Mouse (Mus musculus) heart, embryonic 14.5 days (tissue): ENCODE data around the gene Slc1a3. TPM values are rescaled to one million over a fixed set of nuclear protein-coding genes. Genes with fewer than 3 reads are reported as not detected.
A peak's percentile ranks its signal among the peaks of the same experiment; 100 is the strongest.

Source experiments
- ATAC-seq: fragments of 200-750 bp; cut with Nextera tagmentation; 2 replicates; pipeline ENCODE4 v1.8.0; 2017; ENCODE audit warnings: low read depth, moderate TSS enrichment; ENCODE audit not compliant: insufficient number of reproducible peaks, insufficient read depth, low FRiP score
- H3K27ac ChIP-seq, 2 experiments: fragments of 200-500 bp in 1 of 2; fragments of 300-500 bp in 1 of 2; sonication (generic) in 1 of 2; replicated peaks in 1 of 2; 2 replicates each; pipeline ENCODE4 v1.5.1; 2012 to 2014; ENCODE audit warnings: low read depth in 2 of 2, low read length in 2 of 2, control low read depth in 1 of 2, mild to moderate bottlenecking in 1 of 2, mixed read lengths in 1 of 2; ENCODE audit not compliant: control insufficient read depth in 1 of 2, insufficient read depth in 1 of 2
- H3K27me3 ChIP-seq: fragments of 300-500 bp; sonication (generic); 2 replicates; pipeline ENCODE4 v1.6.1; 2014; ENCODE audit warnings: mild to moderate bottlenecking, low read length, control low read depth; ENCODE audit not compliant: control insufficient read depth, insufficient read depth
- H3K36me3 ChIP-seq: fragments of 300-500 bp; sonication (generic); 2 replicates; pipeline ENCODE4 v1.6.1; 2014; ENCODE audit warnings: mild to moderate bottlenecking, control low read depth, low read length, mixed read lengths; ENCODE audit not compliant: control insufficient read depth, insufficient read depth
- H3K4me1 ChIP-seq, 2 experiments: fragments of 200-500 bp in 1 of 2; fragments of 300-500 bp in 1 of 2; sonication (generic) in 1 of 2; 2 replicates each; pipeline ENCODE4 v1.6.1; 2012 to 2014; ENCODE audit warnings: low read length in 2 of 2, control low read depth in 1 of 2, mixed read lengths in 1 of 2; ENCODE audit not compliant: control insufficient read depth in 2 of 2, insufficient read depth in 2 of 2
- H3K4me2 ChIP-seq: fragments of 300-500 bp; sonication (generic); 2 replicates; pipeline ENCODE4 v1.6.1; 2014; ENCODE audit warnings: mild to moderate bottlenecking, low read length
- H3K4me3 ChIP-seq, 2 experiments: fragments of 200-500 bp in 1 of 2; fragments of 300-500 bp in 1 of 2; sonication (generic) in 1 of 2; 2 replicates each; pipeline ENCODE4 v1.5.1; 2012 to 2014; ENCODE audit warnings: low read length in 2 of 2, mild to moderate bottlenecking in 2 of 2, control low read depth in 1 of 2, low read depth in 1 of 2, moderate library complexity in 1 of 2; ENCODE audit not compliant: control insufficient read depth in 1 of 2, insufficient read depth in 1 of 2
- H3K9ac ChIP-seq: fragments of 300-500 bp; sonication (generic); 2 replicates; pipeline ENCODE4 v1.6.1; 2014; ENCODE audit warnings: mild to moderate bottlenecking, low read length
- H3K9me3 ChIP-seq: fragments of 300-500 bp; sonication (generic); 2 replicates; pipeline ENCODE4 v1.6.1; 2016; ENCODE audit warnings: low read length, control low read depth; ENCODE audit not compliant: control insufficient read depth
- WGBS: fragments of 180-500 bp; shearing (Covaris S2); extraction: QIAGEN DNeasy Blood & Tissue Kit; methylation state at CpG from one replicate; pipeline ENCODE4 v1.1.7; 2014; 5-methylcytosine and 5-hydroxymethylcytosine counted together
- polyA plus RNA-seq: library from polyadenylated mRNA; unstranded; fragments of >200 nt; fragmentation: Nextera tagmentation; extraction: Ambion mirVana; gene quantifications from 2 replicates; pipeline ENCODE4 v1.2.1, GENCODE M21; 2014

Gene Slc1a3
- polyA plus RNA-seq, 1 experiment from 2014 or later = 13.7 TPM

GRCm38 (mm10) chr15:8635974-8636373, 74.6 kb downstream of the Slc1a3 start:
- Histone ChIP-seq H3K4me2 (no peak overlapping the region), H3K4me1 (peaks cover 0 to 6% of the 10 kb centered on the region in 2 experiments; a peak in 2 of 4 replicates), H3K27ac (no peak overlapping the region), H3K4me3 (no peak overlapping the region), H3K9me3 (no peaks in the 10 kb centered on the region), H3K9ac (no peak overlapping the region), H3K36me3 (0 out of 2 replicates have a peak, but pooled peaks cover 9% of the 10 kb centered on the region), H3K27me3 (no peaks in the 10 kb centered on the region)
- 87% methylated on average over 15 of the region's 15 CpGs for WGBS
- no peak for ATAC-seq

DNA sequence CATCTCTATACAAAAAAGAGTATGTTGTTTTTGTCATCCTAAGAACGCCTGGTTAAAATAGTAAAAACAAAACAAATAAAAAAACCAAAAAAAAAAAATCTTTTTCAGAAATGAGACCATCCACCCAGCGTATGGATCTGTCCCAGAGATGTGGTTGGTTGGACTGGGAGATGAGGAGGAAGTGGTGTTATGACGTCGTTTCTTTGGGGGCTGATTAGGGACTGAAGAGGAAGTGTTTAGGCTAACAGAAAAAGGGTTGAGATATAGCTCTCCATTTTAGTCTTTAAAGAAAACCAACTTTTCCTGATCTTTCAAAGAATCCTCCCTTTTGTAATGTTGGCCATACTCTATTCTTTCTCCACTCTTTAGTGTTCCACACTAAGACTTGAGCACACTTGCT, 75.8 kb downstream of the Slc1a3 start:
- 75% methylated on average over 4 of the region's 4 CpGs for WGBS
- ATAC-seq = no peak

GRCm38 (mm10) chr15:8634355-8634754, 76.2 kb downstream of the Slc1a3 start:
- Histone ChIP-seq H3K4me2 (no peak overlapping the region), H3K9me3 (no peaks in the 10 kb centered on the region), H3K36me3 (0 out of 2 replicates have a peak, but pooled peaks cover 9% of the 10 kb centered on the region), H3K4me1 (peaks cover 0 to 6% of the 10 kb centered on the region in 2 experiments; a peak in 2 of 4 replicates), H3K27me3 (0 out of 2 replicates have a peak, but pooled peaks cover 5% of the 10 kb centered on the region), H3K27ac (no peak overlapping the region), H3K9ac (no peak overlapping the region), H3K4me3 (no peak overlapping the region)
- 83% methylated on average over 3 of the region's 3 CpGs for WGBS
- ATAC-seq = no peak

More for the DNA sequence above, 75.8 kb downstream of the Slc1a3 start:
- no peak overlapping the region for H3K4me2 ChIP-seq
- no peak overlapping the region for H3K27ac ChIP-seq
- H3K36me3 ChIP-seq = 0 out of 2 replicates have a peak, but pooled peaks cover 9% of the 10 kb centered on the region
- no peak overlapping the region for H3K9ac ChIP-seq
- no peak overlapping the region for H3K4me3 ChIP-seq
- no peaks in the 10 kb centered on the region for H3K9me3 ChIP-seq
- peaks cover 0 to 6% of the 10 kb centered on the region in 2 experiments; a peak in 2 of 4 replicates for H3K4me1 ChIP-seq
- H3K27me3 ChIP-seq = 0 out of 2 replicates have a peak, but pooled peaks cover 5% of the 10 kb centered on the region

DNA sequence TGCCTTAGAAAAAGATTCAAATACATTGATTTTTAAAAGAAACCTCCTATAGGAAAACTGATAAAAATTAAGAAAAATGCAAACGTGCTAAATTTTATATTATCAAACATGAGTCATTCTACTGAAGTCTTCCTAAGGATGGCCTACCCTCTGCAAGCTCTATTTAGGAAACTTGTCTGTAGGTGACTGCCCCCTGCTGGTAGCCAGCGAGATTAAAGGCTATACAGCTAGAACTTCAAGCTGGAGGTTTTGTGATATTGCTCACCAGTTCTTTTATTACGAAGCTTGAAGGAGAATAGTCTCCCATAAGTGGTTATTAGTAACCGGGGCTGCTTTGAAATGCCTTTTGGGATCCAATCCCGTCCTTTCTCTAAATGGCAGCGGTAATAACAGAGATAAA, 77.2 kb downstream of the Slc1a3 start:
- no peak for ATAC-seq
- WGBS = 55% methylated on average over 6 of the region's 6 CpGs

GRCm38 (mm10) chr15:8632361-8632760, 78.2 kb downstream of the Slc1a3 start:
- no peak overlapping the region for H3K9ac ChIP-seq
- no peak overlapping the region for H3K27ac ChIP-seq
- H3K27me3 ChIP-seq = peaks cover 5% of the 10 kb centered on the region; the same call in 1 of the 2 replicates
- no peaks in the 10 kb centered on the region for H3K36me3 ChIP-seq
- 31% methylated on average over 10 of the region's 10 CpGs for WGBS
- no peaks in the 10 kb centered on the region for H3K9me3 ChIP-seq
- peaks cover 4 to 8% of the 10 kb centered on the region in 2 experiments; a peak in 3 of 4 replicates for H3K4me1 ChIP-seq
- no peak for ATAC-seq
- H3K4me2 ChIP-seq = no peak overlapping the region
- no peak overlapping the region for H3K4me3 ChIP-seq

More for the DNA sequence above, 77.2 kb downstream of the Slc1a3 start:
- Histone ChIP-seq H3K4me2 (no peak overlapping the region), H3K27me3 (0 out of 2 replicates have a peak, but pooled peaks cover 5% of the 10 kb centered on the region), H3K36me3 (0 out of 2 replicates have a peak, but pooled peaks cover 6% of the 10 kb centered on the region), H3K9ac (no peak overlapping the region), H3K9me3 (no peaks in the 10 kb centered on the region), H3K27ac (no peak overlapping the region), H3K4me1 (peaks cover 0 to 6% of the 10 kb centered on the region in 2 experiments; a peak in 2 of 4 replicates), H3K4me3 (no peak overlapping the region)

DNA sequence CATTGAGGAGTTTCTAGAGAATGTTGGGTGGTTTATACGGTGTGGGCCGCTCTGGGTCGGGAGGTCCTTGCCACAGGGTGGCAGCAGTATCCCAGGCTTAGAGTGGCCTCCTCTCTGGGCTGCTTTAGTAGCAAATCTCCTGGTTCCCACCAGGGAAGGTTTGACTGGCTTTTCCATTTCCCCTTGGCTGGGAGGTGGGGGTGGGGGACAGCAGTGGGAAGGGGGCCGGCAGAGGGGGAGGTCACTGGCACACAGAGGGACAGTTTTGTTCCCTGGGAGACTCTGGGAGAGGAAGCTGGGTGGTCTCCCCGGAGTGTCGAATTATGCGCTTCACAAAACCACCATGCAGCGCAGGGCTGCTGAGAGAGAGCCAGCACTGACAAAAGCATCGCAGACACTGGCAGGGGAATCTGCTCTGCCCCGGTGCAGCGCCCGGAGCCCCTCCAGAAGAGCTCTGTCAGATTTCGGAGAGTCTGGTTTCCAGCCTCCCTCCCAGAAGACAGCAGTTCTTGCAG, 81.2 kb downstream of the Slc1a3 start:
- H3K27me3 ChIP-seq = peaks cover 8% of the 10 kb centered on the region; the same call in 1 of the 2 replicates
- H3K9me3 ChIP-seq = no peaks in the 10 kb centered on the region
- peak overlapping the region; percentile 39 to 51 for H3K4me3 ChIP-seq
- H3K27ac ChIP-seq = no peak overlapping the region
- under 1% methylated on average over 13 of the region's 13 CpGs for WGBS
- peak overlapping the region; percentile 63 for H3K9ac ChIP-seq
- H3K36me3 ChIP-seq = no peaks in the 10 kb centered on the region
- peak overlapping the region; percentile 87 for H3K4me2 ChIP-seq
- 0 out of 2 replicates have a peak, but pooled peaks have one; percentile 72 for ATAC-seq
- peaks cover 4 to 8% of the 10 kb centered on the region in 2 experiments; a peak in 3 of 4 replicates for H3K4me1 ChIP-seq

DNA sequence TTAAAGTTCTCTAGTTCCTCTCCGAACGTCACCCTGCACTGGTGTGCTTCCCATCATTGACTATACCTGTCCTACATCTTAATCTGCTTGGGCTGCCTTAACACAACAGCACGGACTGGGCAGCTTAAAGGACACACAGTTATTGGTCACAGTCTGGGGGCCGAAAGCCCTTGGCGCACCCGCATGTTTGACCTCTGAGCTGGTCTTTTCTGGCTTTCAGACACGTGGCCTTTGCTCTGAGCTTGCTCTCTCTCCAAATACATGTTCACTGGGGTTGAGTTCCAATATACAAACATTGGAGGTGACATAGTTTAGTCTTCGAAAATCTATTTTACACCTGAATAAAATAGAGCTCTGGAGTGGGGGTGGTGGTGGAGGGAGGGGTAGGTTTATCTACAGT, 82.4 kb downstream of the Slc1a3 start:
- Histone ChIP-seq H3K27me3 (peaks cover 8% of the 10 kb centered on the region; the same call in 1 of the 2 replicates), H3K4me1 (peaks cover 4 to 8% of the 10 kb centered on the region in 2 experiments; a peak in 3 of 4 replicates), H3K9ac (no peak overlapping the region), H3K36me3 (no peaks in the 10 kb centered on the region), H3K27ac (no peak overlapping the region), H3K4me2 (peak overlapping the region; percentile 95; the same call in 1 of the 2 replicates), H3K4me3 (no peak overlapping the region), H3K9me3 (no peaks in the 10 kb centered on the region)
- no peak for ATAC-seq
- WGBS = 78% methylated on average over 8 of the region's 8 CpGs
